Mouse (Mus musculus): ENCODE measurements around the gene Bcl2l10.
A peak's percentile ranks its signal among the peaks of the same experiment; 100 is the strongest.
"Not testable (repeated sequence)": the region's sequence is repeated elsewhere in the genome, so short reads cannot be mapped to it uniquely, and the experiment has no call there.

Gene Bcl2l10

GRCm38 (mm10) chr9:75348066-75348465, 508 bp downstream of the Bcl2l10 start:
- no peak for DNase-seq (ENCODE audit: low spot score)

GRCm38 (mm10) chr9:75348641-75349040, 1.1 kb downstream of the Bcl2l10 start:
- DNase-seq (ENCODE audit: low spot score): no peak

DNA sequence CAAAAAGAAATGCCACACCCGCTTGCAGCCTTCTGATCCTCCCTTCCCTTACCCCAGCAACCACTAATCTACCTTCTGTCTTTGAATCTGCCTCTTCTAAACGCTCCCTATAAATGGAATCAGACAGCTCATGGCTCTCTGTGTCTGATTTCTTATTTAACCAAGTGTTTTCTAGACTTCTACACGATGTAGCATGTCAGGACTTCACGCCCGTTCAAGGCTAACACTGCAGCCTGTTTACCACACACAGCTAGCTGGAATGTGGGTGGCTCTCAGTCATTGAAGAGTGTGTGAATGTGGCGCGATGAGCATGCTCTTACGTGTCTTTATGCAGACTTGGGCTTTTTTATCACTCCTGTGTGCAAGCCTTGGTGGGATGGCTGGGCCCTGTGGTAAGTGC, 5.5 kb downstream of the Bcl2l10 start:
- no peak for DNase-seq (ENCODE audit: low spot score)

DNA sequence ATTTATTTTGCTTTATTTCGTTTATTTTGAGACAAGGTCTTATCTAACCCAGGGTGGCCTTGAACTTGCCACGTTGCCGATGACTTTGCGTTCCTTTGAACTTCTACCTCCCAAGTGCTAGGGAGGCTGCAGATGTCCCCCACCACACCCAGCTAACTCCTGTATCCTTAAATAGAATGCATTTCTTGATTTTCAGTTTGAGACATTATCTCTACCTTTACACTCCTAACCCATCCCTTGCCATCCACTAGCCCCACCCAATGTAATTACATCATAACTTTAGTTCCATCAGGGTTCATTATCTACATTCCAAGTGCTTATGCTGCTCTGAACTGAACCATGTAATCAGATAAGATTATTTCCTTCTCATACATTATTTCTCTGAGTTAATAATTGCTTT, 8.2 kb downstream of the Bcl2l10 start:
- no peak for DNase-seq (ENCODE audit: low spot score)

GRCm38 (mm10) chr9:75357087-75357654, 9.6 kb downstream of the Bcl2l10 start:
- no peak for DNase-seq (ENCODE audit: low spot score)

GRCm38 (mm10) chr9:75361699-75362098, 14.1 kb downstream of the Bcl2l10 start:
- DNase-seq (ENCODE audit: low spot score): peak; percentile 82

DNA sequence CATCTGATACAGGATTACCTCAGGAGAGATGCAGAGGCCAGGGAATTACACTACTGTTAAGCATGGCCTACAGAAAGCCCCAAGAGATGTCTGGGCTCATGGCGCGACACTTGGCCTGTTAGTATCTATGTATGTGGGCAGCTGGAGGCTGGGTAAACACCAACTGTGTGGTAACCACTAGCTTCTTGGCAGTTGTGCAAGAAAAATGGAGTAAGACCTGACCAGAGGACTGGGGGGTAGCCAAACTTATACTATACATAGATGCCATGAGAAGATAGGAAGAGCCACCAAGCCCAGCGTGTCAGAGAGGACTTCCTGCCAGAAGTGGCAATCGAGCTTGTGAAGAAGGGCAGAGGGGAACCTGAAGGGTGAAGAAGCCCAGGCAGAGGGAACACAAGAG, 14.6 kb downstream of the Bcl2l10 start:
- DNase-seq (ENCODE audit: low spot score): no peak

DNA sequence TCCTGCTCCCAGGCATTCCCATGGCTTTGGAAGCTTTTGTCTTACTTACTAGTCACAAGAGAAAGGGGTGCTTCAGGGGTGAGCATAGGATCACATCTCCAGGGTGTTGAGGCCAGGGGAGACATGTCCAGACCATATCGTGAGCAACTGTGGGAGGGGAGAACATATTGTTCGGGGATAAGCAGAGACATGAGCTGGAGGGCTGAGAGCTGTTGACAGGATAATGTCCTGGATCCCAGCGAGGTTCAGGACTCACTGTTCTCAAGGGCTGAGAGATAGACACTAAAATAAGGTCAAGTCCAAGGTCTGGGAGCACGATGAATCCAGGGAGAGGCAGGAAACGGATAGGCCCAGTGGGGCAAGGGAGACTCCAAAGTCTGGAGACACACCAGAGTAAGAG, 15.4 kb downstream of the Bcl2l10 start:
- DNase-seq (ENCODE audit: low spot score): no peak

GRCm38 (mm10) chr9:75363702-75364101, 16.1 kb downstream of the Bcl2l10 start:
- DNase-seq (ENCODE audit: low spot score): not testable (repeated sequence)

DNA sequence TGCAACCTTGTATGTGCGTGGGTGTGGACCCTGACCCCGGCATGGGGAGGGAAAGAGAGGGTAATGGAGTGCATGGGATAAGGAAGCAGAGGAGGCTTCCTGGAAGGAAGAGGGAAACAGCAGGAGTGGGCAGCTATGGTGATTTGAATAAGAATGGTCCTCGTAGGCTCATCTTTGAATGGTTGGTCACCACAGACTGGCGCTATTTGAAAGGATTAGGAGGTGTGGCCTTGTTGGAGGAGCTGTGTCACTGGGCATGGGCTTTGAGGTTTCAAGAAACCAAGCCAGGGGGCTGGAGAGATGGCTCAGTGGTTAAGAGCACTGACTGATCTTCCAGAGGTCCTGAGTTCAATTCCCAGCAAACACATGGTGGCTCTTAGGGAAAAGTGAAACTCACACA, 17.6 kb downstream of the Bcl2l10 start:
- DNase-seq (ENCODE audit: low spot score): no peak

DNA sequence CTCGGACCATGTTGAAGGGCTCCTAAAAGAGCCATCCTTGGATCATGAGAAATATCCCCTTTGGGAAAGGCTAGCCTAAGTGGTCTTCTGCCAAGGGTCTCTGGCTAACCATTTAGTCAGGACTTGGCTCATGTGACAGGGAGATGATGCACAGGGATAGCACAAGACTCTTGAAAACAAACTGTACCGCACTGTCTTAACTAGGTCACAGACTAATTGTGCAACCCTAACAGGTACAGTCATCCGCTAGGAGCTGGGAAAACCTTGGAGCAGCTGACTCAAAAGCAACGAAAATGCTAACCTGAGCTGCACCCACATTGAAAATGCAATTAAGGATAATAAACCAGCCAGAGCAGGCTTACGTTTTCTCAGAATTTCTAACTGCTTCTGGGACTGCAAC, 18.6 kb downstream of the Bcl2l10 start:
- DNase-seq (ENCODE audit: low spot score): no peak

GRCm38 (mm10) chr9:75368779-75369178, 21.2 kb downstream of the Bcl2l10 start:
- no peak for DNase-seq (ENCODE audit: low spot score)

DNA sequence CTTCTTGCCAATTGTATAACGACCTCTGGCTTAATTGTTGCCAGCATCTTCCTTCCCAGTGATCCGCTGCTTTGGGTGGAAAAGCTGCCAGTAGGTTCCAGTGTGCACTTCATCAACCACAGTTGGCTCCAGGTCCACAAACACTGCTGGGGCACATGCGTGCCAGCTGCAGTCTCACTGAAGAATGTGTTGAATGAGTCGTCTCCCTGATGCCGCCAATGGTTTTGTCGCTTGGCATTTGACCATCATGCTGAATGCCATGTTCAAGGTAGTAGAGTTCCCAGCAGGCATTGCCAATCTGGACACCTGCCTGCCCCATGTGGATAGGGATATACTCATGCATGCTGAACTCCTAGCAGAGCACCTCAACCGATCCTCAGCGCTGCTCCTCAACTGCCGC, 28.0 kb downstream of the Bcl2l10 start:
- no peak for DNase-seq (ENCODE audit: low spot score)

- no peak for DNase-seq (ENCODE audit: low spot score)
Observed at GRCm38 (mm10) chr9:75376428-75376827, 28.9 kb downstream of the Bcl2l10 start.

DNA sequence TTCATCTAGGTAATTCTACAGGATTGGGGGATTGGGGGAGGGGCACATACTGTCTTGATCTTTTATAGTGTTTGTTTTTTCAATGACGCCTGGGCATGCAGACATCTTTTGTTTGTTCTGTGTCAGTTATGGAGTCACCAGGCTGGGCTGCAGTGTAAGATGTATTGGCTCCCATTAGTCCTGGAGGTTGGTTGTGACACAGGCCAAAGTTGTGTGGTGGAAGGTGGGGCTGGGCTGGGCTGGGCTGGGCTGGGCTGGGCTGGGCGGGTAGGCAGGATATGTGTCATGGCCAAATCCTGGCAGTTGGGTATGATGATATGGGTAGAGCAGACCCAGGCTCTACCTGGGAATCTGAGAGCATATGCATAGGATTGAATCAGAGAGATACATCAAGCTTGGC, 31.2 kb downstream of the Bcl2l10 start:
- DNase-seq (ENCODE audit: low spot score): no peak

DNA sequence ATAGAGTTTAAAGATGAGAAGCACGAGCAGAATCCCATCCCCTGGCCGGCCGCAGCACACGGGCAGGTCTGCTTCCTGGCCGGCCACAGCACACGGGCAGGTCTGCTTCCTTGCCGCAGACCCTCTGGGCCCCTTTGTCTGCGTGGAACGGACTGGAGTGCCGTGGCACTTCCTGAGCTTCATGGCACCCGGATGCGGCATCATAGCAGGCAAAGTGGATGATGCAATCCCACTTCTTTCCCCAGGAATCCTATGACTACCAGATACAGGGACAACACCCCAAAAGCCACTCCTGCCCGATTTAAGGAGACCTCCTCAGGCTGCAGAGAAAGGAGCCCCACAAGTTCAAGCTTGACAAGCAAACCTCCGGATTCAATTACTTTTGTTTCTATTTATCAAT, 35.3 kb downstream of the Bcl2l10 start:
- DNase-seq (ENCODE audit: low spot score): no peak

DNA sequence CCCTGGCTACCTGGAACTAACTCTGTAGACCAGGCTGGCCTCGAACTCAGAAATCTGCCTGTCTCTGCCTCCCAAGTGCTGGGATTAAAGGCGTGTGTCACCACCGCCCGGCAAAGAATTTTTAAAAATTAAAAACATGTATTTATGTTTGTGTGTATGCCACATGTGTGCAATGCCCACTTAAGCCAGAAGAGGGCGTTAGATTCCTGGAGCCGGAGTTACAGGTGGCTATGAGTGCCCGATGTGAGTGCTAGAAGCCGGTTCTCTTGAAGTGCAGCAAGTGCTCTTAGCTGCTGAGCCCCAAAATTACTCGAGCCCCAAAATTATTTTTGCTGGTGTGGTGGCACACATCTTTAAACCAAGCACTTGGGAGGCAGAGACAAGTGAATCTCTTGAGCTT, 36.2 kb downstream of the Bcl2l10 start:
- no peak for DNase-seq (ENCODE audit: low spot score)

GRCm38 (mm10) chr9:75384337-75384962, 36.9 kb downstream of the Bcl2l10 start:
- DNase-seq (ENCODE audit: low spot score): no peak

DNA sequence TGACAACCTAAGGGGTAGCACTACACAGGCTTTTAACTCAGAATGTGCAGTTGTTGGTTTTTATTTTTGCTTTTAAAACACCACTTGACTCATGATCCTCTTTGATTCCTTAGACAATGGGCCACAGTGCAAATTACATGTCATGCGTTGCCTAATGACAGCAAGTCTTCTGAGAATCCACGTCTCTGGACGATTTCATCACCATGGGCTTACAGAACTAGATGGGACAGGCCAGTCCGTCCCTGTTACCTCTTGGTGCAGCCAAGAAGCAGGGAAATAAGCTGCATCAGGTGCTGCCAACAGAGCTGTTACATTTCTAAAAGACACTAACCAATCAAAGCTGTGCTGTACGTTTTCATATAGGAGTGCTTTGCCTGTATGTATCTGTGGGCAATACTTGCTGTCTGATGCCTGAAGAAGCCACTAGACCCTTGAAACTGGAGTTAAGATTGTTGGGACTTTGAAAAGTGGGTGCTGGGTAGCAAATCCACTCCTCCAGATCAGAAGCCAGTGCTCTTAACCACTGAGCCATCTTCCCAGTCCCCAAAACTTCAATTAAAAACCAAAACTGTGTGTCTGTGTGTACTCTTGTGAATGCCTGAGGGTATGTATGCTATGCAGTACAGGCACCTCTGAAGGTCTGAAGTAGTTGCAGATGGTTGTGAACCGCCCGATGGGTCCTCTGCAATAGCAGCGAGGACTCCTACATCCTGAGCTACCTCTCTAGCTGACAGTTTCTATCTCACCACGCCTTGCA, 37.8 kb downstream of the Bcl2l10 start:
- no peak for DNase-seq (ENCODE audit: low spot score)

- no peak for DNase-seq (ENCODE audit: low spot score)
Observed at GRCm38 (mm10) chr9:75393251-75393650, 45.7 kb downstream of the Bcl2l10 start.

GRCm38 (mm10) chr9:75395971-75396370, 48.4 kb downstream of the Bcl2l10 start:
- no peak for DNase-seq (ENCODE audit: low spot score)

GRCm38 (mm10) chr9:75399069-75399468, 51.5 kb downstream of the Bcl2l10 start:
- no peak for DNase-seq (ENCODE audit: low spot score)

GRCm38 (mm10) chr9:75400639-75401038, 53.1 kb downstream of the Bcl2l10 start:
- DNase-seq (ENCODE audit: low spot score): no peak

Measured in retina, embryonic 14.5 days (tissue).